Mouse (Mus musculus) urinary bladder, adult 2 months (tissue): ENCODE results near the gene Dcxr. TPM values are rescaled to one million over a fixed set of nuclear protein-coding genes. Genes with fewer than 3 reads are reported as not detected.
"Not testable (repeated sequence)": the region's sequence is repeated elsewhere in the genome, so short reads cannot be mapped to it uniquely, and the experiment has no call there.

ENCODE experiments used
- DNase-seq: peaks from one replicate; pipeline ENCODE4 v3.0.0; 2022; ENCODE audit warnings: low spot score
- polyA plus RNA-seq: library from polyadenylated mRNA; depleted of rRNA; stranded (reverse); fragments of >200 nt; gene quantifications from 2 replicates; pipeline ENCODE4 v1.2.3, GENCODE M21; 2012

The Dcxr gene
- polyA plus RNA-seq, 1 experiment, result 60.6 TPM

DNA sequence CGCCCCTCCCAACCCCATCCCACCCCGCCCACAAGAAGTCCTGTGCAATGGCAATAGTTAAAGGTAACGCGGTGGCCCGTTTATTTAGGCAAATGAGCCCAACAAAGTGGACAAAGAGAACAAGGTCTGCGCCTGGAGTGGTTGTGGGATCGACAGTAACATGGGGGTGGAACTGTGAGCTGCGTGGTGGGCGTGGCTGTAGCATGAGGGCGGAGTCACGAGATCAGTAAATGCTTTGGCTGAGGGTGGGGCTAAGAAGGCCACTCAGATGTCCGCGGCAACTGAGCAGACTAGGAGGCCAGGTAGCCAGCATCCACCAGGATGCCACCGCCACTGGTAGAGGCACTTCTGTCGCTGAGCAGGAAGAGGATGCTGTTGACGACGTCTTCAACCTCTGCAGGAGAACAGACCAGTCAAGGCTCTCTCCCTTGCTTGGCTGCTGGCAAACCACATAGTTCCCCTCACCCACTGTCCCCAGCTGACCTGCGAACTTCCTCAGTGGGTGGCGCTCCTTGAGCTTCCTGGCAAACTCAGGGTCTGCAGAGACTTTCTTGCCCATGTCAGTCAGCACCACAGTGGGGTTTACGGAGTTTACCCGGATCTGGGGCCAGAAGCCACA, 2.5 kb upstream of the Dcxr start:
- not testable (repeated sequence) for DNase-seq

GRCm38 (mm10) chr11:120728530-120729240, 1.6 kb upstream of the Dcxr start:
- no peak for DNase-seq

GRCm38 (mm10) chr11:120727564-120727963, 483 bp upstream of the Dcxr start:
- no peak for DNase-seq

DNA sequence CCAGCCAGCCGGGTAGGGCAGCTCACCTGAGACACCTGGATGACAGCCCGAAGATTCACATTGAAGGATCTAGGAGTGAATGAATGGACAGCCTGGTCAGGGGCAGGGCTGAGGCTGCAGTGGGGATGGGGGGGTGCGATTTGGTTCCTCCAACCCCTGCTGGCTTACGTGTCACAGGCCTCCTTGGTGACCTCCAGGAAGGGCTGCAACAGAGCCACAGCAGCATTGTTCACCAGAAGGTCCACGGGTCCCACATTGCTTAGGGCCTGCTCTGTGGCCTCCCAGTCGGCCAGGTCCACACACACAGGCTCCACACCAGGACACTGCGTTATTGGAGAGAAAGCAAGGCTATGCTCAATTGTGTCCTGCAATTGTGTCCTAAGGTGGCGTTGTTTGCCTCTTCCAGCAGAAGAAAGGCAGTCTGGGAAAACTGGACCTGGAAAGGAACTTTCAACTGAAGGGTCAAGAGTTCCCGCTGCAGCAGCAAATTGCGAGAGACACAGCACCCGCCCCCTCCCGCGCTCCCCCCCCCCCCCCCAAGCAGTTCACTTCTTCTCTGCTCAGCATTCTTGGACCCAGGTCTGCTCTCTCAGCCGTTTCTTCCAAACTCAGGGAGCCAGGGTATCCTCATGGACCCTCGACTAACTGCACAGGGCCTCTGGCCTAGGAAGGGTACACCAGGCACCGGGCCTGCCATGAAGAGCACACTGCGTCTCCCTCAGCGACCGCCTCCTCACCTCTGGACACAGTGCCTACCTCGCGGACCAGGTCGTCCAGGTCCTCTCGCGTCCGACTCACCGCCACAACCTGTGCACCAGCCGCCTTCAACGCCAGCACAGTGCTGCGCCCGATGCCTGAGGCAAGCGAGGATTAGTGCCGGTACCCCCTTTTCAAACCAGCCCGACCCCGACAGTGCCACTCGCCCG, 575 bp downstream of the Dcxr start:
- DNase-seq, result no peak

DNA sequence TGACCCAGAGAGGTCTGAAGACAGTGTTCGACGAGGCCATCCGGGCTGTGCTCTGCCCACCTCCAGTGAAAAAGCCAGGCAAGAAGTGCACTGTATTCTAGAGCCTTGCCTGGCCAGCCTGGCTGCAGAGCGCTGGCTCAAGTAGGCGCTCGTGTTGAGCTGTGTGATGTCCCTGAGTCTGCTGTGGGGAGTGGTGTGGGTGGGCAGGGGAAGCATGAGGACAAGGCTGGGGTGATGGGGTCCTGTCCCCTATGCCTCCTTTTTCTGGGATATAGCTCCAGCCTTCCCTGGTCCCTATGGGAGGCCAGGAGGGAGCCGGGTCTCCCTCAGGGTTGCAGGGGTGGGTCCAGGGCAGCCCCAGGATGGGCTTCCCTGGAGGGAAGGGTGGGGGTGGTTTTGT, 3.6 kb downstream of the Dcxr start:
- DNase-seq, result no peak

DNA sequence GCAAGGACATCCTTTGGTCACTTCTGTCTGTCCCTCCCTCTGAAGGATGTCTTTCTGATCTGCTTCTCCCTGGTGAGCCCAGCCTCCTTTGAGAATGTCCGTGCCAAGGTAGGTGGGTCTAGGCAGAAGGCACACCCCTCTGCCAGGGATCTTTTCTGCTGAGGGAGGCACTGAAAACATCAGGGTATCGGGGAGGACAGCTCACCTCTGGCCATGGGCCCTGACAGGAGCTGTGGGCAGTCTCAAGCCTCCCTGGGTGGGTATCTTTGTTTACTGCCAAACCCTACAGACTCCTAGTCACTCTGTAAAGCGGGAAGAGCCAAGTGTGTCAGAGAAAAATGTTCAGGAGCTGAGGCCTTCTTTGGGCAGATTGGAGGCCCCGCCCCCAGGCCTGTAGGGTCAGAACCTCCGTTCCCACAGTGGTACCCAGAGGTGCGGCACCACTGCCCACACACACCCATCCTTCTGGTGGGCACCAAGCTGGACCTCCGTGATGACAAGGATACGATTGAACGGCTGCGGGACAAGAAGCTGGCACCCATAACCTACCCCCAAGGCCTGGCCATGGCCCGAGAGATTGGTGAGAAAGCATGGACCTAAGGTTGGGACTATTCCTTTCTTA, 4.2 kb downstream of the Dcxr start:
- DNase-seq, result no peak

GRCm38 (mm10) chr11:120722067-120722630, 4.9 kb downstream of the Dcxr start:
- no peak for DNase-seq

- no peak for DNase-seq
These were observed 5.7 kb downstream of the Dcxr start, which contains the start of gene Rac3 for GRCm38 (mm10) chr11:120721124-120722066. Gene Rac3 (plus strand): TSS chr11:120721470.

DNA sequence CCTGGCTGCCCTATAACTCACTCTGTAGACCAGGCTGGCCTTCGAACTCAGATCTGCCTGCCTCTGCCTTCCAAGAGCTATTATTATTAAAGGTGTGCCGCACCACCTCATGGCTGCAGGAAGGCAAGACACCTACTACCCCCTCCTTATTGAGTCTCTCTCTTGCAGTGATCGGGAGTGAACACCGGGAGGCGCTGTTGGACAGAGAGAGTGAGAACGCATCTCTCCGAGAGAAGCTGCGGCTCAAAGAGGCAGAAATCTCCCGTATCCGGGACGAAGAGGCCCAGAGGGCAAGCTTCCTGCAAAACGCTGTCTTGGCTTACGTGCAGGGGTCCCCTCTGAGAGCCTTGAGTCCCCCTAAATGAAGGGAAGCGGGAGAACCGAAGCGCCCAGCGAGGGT, 6.6 kb downstream of the Dcxr start:
- DNase-seq, result peak; percentile 80

- no peak for DNase-seq
These were observed 7.2 kb downstream of the Dcxr start for GRCm38 (mm10) chr11:120719841-120720376.

DNA sequence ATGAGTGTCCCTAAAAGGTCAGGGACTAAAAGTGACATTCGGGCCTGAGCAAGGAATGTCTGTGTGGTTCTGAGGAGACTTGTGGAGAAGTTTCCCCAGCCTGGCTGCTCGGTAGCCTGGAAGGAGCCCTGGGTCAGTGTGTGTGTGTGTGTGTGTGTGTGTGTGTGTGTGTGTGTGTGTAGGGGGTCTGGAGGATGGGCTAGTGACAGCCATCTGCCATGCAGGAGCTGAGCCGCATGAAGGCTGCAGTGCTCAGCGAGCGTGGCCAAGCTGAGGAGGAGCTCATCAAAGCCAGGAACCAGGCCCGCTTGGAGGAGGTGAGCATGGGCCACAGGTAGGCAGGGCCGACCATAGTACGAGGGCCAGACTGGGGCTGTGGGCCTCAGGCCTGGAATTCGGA, 7.8 kb downstream of the Dcxr start:
- DNase-seq, result no peak

DNA sequence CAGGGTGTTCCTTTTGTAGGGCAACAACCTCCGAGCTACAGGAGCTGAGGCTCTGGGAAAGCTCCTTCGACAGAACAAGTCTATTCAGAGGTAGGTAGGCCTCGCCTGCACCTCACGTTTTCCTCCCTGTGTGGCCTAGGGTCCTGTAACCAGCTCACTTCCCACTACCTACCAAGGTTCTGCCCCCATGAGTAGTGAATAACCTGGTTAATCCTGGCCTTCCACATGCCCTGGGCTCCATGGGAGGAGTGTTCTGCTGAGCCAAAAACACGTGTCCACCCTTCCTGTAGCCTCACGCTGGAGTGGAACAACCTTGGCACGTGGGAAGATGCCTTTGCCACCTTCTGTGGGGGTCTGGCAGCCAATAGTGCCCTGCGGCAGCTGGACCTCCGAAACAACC, 11.9 kb downstream of the Dcxr start:
- DNase-seq, result no peak

DNA sequence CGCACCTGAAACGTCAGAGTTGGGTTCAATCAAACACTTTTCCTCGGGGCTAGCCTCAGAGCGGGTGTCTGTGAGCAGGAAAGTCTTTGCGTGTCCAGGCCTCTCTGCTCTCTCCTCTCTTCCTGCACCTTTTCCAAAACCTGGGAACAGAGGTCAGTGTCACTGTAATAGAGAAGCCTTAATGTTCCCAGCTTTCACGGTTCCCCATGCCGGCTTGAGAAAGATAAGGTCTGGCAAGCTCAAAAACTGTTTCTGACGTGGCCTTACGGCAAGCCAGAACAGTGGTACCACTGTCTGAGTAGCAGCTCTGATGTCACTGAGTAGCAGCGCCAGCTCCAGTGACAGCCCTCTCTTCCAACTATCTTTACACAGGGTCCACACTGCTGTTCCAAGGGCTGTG, 12.5 kb downstream of the Dcxr start:
- DNase-seq, result no peak

DNA sequence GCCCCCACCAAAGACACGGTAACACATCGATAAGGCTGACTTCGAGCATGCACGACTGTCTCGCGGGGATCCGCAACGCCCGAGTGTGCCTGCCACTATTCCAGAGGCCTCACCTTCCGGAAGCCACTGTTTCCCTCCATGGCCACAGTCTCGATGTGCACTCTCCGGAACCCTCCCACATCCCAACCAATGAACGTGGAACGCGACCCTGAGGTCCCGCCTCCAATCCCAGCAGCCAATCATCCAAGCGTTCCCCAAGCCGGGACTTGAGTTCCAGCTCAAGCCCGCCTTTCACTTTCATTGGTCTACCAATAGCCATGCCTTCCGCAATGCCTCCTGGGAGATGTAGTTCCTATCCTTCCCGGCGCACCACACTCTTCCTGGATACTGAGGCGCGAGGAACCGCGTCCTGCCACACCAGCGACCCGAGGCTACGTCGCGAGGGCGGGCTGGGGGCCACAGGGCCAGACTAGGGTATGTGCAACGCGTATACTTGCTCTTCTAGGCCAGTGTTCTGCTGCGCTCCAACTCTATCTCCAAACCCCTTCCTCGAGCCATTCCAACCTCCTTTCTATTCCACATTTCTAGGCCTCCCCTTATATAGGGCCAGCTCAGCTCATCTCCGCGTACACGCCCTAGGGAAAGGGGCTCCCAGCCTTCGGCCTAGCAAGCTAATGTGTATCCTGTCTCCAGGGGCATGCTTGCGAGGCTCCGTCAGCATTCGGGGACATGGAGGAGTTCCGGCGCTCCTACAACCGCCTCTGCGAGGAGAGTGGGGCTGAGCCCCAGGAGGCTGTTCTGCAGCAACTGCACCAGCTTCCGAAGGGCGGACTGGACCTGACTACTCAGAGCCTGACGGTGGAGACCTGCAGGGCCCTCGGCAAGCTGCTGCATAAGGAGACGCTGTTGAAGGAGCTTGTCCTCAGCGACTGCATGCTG, 13.2 kb downstream of the Dcxr start, which contains the start of the genes Cenpx and Lrrc45:
Cenpx (minus strand) TSS at position 159 of the 939 bp plus-strand sequence.
Lrrc45 (plus strand) TSS at position 346 of the 939 bp plus-strand sequence.
- DNase-seq, result peak; percentile 82

DNA sequence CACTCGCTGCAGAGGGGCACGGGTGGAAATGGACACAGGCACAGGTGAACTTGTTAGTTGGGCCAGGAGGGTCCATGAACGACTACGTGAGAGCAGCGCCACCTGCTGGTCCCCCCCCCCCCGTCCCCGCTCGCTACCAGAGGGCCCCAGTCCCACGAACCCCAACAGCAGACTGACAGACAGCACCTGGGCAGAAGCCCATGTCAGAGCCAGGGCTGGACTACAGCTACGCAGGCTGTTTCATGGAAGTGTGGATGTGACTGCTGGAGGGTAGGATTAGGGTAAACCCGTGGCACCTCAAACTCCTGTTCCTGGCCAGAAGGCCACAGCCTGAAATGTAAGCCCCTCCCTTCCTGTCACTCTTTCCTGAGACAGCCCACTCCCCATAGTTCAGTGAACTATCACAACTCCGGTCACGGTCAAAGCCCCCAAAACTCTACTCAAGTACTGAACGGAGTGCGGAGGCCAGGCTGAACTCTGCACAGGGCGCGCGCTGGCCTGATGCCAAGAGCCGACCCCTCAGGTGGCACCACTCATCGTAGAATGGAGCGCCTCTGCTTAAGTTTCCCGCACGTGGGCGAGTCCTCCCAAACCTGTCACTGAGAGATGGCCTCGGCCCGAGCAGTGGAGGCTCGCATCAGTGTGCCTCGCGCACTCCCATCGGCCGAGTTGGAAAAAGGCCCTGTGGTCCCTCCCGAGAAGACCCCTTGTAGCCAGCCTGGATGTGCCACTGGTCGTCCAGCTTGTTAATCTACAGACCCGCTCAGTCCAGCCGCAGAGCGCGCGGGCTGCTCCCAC, 14.1 kb downstream of the Dcxr start:
- peak; percentile 48 for DNase-seq

- DNase-seq, result no peak
These were observed 15.0 kb downstream of the Dcxr start for GRCm38 (mm10) chr11:120711980-120712604.

DNA sequence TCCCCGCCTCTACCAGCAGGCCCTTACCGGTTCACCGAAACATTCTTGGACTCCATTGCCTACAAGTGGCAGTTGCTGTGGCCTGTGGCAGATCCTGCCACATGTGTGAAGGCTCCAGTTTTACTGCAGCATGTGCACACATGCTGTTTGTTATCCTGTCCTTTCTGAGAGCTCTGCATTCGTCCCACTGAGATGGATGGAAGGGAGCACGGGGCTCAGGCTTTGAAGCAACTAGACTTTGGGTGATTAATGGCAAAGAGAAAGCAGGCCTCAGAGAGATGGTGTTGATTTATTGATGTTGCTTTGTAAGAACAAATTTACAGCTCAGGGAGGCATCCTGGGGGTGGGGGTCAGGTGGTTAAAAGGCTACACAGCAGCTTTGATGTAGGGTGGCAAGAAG, 16.4 kb downstream of the Dcxr start:
- DNase-seq, result no peak

DNA sequence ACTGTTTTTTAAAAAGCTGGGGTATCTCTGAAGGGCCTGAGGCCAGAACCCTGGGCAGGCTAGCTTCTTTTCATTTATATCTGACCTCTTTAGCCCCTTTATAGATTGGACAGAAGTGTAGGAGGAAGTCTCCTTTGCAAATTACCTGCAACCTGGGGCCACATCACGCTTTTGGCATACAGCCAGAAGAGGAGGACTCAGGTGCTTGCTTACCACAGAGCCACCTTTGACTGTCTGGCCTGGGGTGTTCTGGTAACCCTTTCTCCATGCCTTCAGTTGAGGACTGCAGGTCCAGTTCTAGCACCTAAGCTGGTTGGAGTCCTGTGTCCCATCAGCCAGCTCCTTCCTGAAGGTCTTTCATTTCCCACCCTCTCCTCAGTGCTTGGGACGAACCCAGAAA, 17.5 kb downstream of the Dcxr start:
- no peak for DNase-seq
